Mouse (Mus musculus) myocyte (in vitro differentiated cells): ENCODE measurements around the gene Gm20388. TPM values are rescaled to one million over a fixed set of nuclear protein-coding genes. Genes with fewer than 3 reads are reported as not detected.

Experiments
- H3K27me3 ChIP-seq: one replicate; pipeline ENCODE4 v1.6.1; 2011; ENCODE audit not compliant: control insufficient read depth, insufficient read depth, insufficient read length
- H3K36me3 ChIP-seq: one replicate; pipeline ENCODE4 v1.6.1; 2011; ENCODE audit not compliant: control insufficient read depth, insufficient read depth
- H3K4me2 ChIP-seq: one replicate; pipeline ENCODE4 v1.6.1; 2011; ENCODE audit warnings: low read depth, control low read depth
- H3K4me3 ChIP-seq: one replicate; pipeline ENCODE4 v1.5.1; 2011; ENCODE audit warnings: mild to moderate bottlenecking, control low read depth, moderate library complexity
- H3K79me2 ChIP-seq: one replicate; pipeline ENCODE4 v1.6.1; 2011; ENCODE audit not compliant: control insufficient read depth, insufficient read depth
- H3ac ChIP-seq: one replicate; pipeline ENCODE4 v1.6.1; 2011; ENCODE audit not compliant: control insufficient read depth, insufficient read length
- CEBPB ChIP-seq: IDR thresholded peaks from 2 replicates; pipeline ENCODE4 v1.6.1; 2011; ENCODE audit warnings: mild to moderate bottlenecking, moderate library complexity; ENCODE audit not compliant: poor library complexity, insufficient read depth, severe bottlenecking
- E2F4 ChIP-seq: IDR thresholded peaks from one replicate; pipeline ENCODE4 v1.6.1; 2011; ENCODE audit warnings: mild to moderate bottlenecking, control low read depth, moderate library complexity; ENCODE audit not compliant: insufficient read depth
- MAX ChIP-seq: IDR thresholded peaks from one replicate; pipeline ENCODE4 v1.6.1; 2011; ENCODE audit warnings: low read depth, mild to moderate bottlenecking, control low read depth
- MYOD1 ChIP-seq, 3 experiments: IDR thresholded peaks; one replicate each; pipeline ENCODE4 v1.6.1; 2011; ENCODE audit warnings: control low read depth in 2 of 3, low read depth in 2 of 3, mild to moderate bottlenecking in 2 of 3, moderate library complexity in 1 of 3; ENCODE audit not compliant: insufficient read length in 2 of 3, control insufficient read depth in 1 of 3
- MYOG ChIP-seq, 3 experiments: IDR thresholded peaks; one replicate each; pipeline ENCODE4 v1.6.1; 2011; ENCODE audit warnings: control low read depth in 2 of 3, low read depth in 2 of 3, mild to moderate bottlenecking in 2 of 3; ENCODE audit not compliant: insufficient read length in 2 of 3, control insufficient read depth in 1 of 3, insufficient read depth in 1 of 3
- POLR2A ChIP-seq: IDR thresholded peaks from one replicate; pipeline ENCODE4 v1.6.1; 2011; ENCODE audit warnings: low read depth, mild to moderate bottlenecking, control low read depth, moderate library complexity; ENCODE audit not compliant: insufficient read length
- POLR2AphosphoS2 ChIP-seq: IDR thresholded peaks from one replicate; pipeline ENCODE4 v1.6.1; 2011; ENCODE audit warnings: low read depth, control low read depth; ENCODE audit not compliant: insufficient read length
- REST ChIP-seq: IDR thresholded peaks from one replicate; pipeline ENCODE4 v1.6.1; 2011; ENCODE audit warnings: mild to moderate bottlenecking, control low read depth, moderate library complexity; ENCODE audit not compliant: insufficient read depth, insufficient read length
- SRF ChIP-seq: IDR thresholded peaks from one replicate; pipeline ENCODE4 v1.6.1; 2011; ENCODE audit warnings: low read depth; ENCODE audit not compliant: control insufficient read depth, insufficient read length
- TCF12 ChIP-seq: IDR thresholded peaks from one replicate; pipeline ENCODE4 v1.6.1; 2011; ENCODE audit warnings: mild to moderate bottlenecking, control low read depth; ENCODE audit not compliant: poor library complexity, insufficient read depth, severe bottlenecking
- TCF3 ChIP-seq: IDR thresholded peaks from one replicate; pipeline ENCODE4 v1.6.1; 2011; ENCODE audit warnings: low read depth, control low read depth; ENCODE audit not compliant: insufficient read length
- USF1 ChIP-seq: IDR thresholded peaks from one replicate; pipeline ENCODE4 v1.6.1; 2011; ENCODE audit warnings: low read depth, mild to moderate bottlenecking, control low read depth, moderate library complexity
- polyA plus RNA-seq: library from polyadenylated mRNA; unstranded; fragments of >200 nt; fragmentation: generic; extraction: Trizol; gene quantifications from one replicate; pipeline ENCODE4 v1.2.1, GENCODE M21; 2012; ENCODE audit warnings: missing spikeins

Gene Gm20388
- polyA plus RNA-seq, 1 experiment = 15.3 TPM

- H3K79me2 ChIP-seq = peaks cover 45% of the 10 kb centered on the region
Measured at GRCm38 (mm10) chr8:120101068-120101972, 190.7 kb downstream of the Gm20388 start, which contains the start of gene Zdhhc7. Zdhhc7 (minus strand) TSS chr8:120101482.

GRCm38 (mm10) chr8:120103916-120104315 is 193.3 kb downstream of the Gm20388 start:
- Histone ChIP-seq H3K4me2 (no peak overlapping the region), H3K79me2 (peaks cover 31% of the 10 kb centered on the region), H3K36me3 (no peaks in the 10 kb centered on the region), H3K4me3 (no peak overlapping the region), H3K27me3 (no peaks in the 10 kb centered on the region), H3ac (no peak overlapping the region)
- TF ChIP-seq REST = no peak
- no peak for TF ChIP-seq E2F4
- no peak for TF ChIP-seq USF1
- TF ChIP-seq MAX = no peak
- TF ChIP-seq TCF3 = no peak
- TF ChIP-seq MYOD1 (IDR thresholded peaks at IDR 0.05; ENCODE audit: control insufficient read depth in 1 of 3, insufficient read length in 2 of 3, low read depth in 2 of 3) = no peak
- TF ChIP-seq SRF = no peak
- TF ChIP-seq TCF12 = no peak
- no peak for TF ChIP-seq POLR2AphosphoS2
- TF ChIP-seq MYOG (IDR thresholded peaks at IDR 0.05; ENCODE audit: control insufficient read depth in 1 of 3, insufficient read depth in 1 of 3, insufficient read length in 2 of 3, low read depth in 2 of 3) = no peak
- TF ChIP-seq CEBPB = no peak
- TF ChIP-seq POLR2A = no peak

More at GRCm38 (mm10) chr8:120101068-120101972, 190.7 kb downstream of the Gm20388 start, which contains the start of gene Zdhhc7:
- Histone ChIP-seq H3K4me2 (peak within 1 kb of the TSS; percentile 97), H3K27me3 (no peaks in the 10 kb centered on the region), H3K36me3 (no peaks in the 10 kb centered on the region), H3K4me3 (peak within 1 kb of the TSS; percentile 75), H3ac (peak within 1 kb of the TSS; percentile 90)
- TF ChIP-seq MYOD1 (IDR thresholded peaks at IDR 0.05; ENCODE audit: control insufficient read depth in 1 of 3, insufficient read length in 2 of 3, low read depth in 2 of 3) = no peak
- TF ChIP-seq POLR2A = peak; percentile 72
- peak; percentile 84 for TF ChIP-seq POLR2AphosphoS2
- TF ChIP-seq MAX = no peak
- TF ChIP-seq USF1 = no peak

DNA sequence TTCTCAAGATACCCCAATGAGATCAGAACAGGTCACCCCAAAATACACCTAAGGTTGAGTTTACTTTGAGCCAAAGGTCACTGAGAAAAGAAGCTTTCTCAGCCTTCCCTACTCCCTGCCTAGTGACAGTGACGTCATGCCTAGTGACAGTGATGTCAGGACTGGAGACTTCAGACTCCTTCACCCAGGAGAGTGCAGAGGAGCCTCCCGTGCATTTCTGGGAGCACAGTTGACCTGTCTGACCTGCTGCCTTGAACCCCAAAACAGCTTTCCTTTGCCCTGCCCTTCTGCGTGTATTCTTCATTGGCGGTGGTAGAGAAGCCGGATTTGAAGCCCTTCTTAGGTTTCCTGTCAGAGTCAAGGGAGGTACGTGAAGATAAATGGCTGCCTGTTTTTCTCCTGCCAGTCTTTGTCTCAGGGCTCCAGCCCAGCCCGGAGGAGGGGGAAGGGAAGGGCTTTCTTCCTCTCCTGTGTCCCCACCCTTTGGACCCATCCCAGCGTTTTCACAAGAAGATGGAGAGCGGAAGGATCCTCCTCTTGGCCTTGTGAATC is 194.2 kb downstream of the Gm20388 start:
- Histone ChIP-seq H3K79me2 (peaks cover 23% of the 10 kb centered on the region), H3ac (no peak overlapping the region), H3K4me2 (no peak overlapping the region), H3K36me3 (no peaks in the 10 kb centered on the region), H3K4me3 (no peak overlapping the region), H3K27me3 (no peaks in the 10 kb centered on the region)
- no peak for TF ChIP-seq POLR2AphosphoS2
- no peak for TF ChIP-seq MAX
- TF ChIP-seq MYOG (IDR thresholded peaks at IDR 0.05; ENCODE audit: control insufficient read depth in 1 of 3, insufficient read depth in 1 of 3, insufficient read length in 2 of 3, low read depth in 2 of 3) = no peak
- no peak for TF ChIP-seq USF1
- TF ChIP-seq CEBPB = no peak
- no peak for TF ChIP-seq SRF
- TF ChIP-seq TCF3 = no peak
- TF ChIP-seq MYOD1 (IDR thresholded peaks at IDR 0.05; ENCODE audit: control insufficient read depth in 1 of 3, insufficient read length in 2 of 3, low read depth in 2 of 3) = no peak
- TF ChIP-seq TCF12 = no peak
- TF ChIP-seq E2F4 = no peak

DNA sequence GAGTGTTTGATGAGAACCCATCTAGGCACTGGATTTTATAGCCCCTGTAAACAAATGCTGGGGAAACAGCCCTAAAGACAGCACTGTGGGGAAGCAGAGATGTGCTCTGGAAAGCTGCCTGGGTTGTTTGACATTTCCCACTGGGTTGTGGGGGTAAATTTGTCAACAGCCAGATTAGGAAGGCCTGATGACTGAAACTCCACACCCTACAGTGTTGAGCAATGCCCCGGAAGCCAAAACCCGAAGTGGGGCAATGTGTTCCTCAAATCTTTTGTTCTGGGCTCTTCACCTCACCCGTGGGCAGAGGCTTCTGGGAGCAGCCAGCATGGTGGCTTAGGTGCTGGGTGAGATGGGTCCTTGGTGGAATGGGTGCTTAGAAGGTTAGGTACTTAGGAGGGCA is 198.5 kb downstream of the Gm20388 start:
- TF ChIP-seq CEBPB (0 out of 2 replicates have a peak, but pooled peaks have one; percentile 30), USF1 (no peak), SRF (no peak), E2F4 (no peak), MYOD1 (IDR thresholded peaks at IDR 0.05; ENCODE audit: control insufficient read depth in 1 of 3, insufficient read length in 2 of 3, low read depth in 2 of 3) (no peak), TCF3 (no peak)
- H3K4me3 ChIP-seq = no peak overlapping the region
- H3K27me3 ChIP-seq = no peaks in the 10 kb centered on the region
- H3K79me2 ChIP-seq = no peaks in the 10 kb centered on the region
- no peak overlapping the region for H3K4me2 ChIP-seq
- H3K36me3 ChIP-seq = no peaks in the 10 kb centered on the region
- no peak overlapping the region for H3ac ChIP-seq
